Mouse (Mus musculus) ES-E14 (cell line): ENCODE data around the gene Sall1. TPM values are rescaled to one million over a fixed set of nuclear protein-coding genes. Genes with fewer than 3 reads are reported as not detected.

ENCODE experiments used
- DNase-seq: peaks from one replicate; pipeline ENCODE4 v3.0.0-alpha.2; 2013; ENCODE audit warnings: low read depth, low spot score
- H3K27ac ChIP-seq: 2 replicates; pipeline ENCODE4 v1.5.1; 2012; ENCODE audit warnings: low read depth, mild to moderate bottlenecking, low read length, moderate library complexity, mixed read lengths; ENCODE audit not compliant: poor library complexity, insufficient read depth, severe bottlenecking
- H3K36me3 ChIP-seq: 2 replicates; pipeline ENCODE4 v1.6.1; 2012; ENCODE audit warnings: mild to moderate bottlenecking, low read length, moderate library complexity, mixed read lengths; ENCODE audit not compliant: control insufficient read depth, poor library complexity, insufficient read depth, severe bottlenecking
- H3K4me1 ChIP-seq, 2 experiments: fragments of 150-350 bp in 1 of 2; sonication (generic) in 1 of 2; 2 replicates each; pipeline ENCODE4 v1.6.1; 2012; ENCODE audit warnings: low read length in 2 of 2, mild to moderate bottlenecking in 1 of 2, mixed read lengths in 1 of 2; ENCODE audit not compliant: control insufficient read depth in 2 of 2, insufficient read depth in 2 of 2, poor library complexity in 1 of 2
- H3K4me3 ChIP-seq, 2 experiments: fragments of 150-350 bp in 1 of 2; sonication (generic) in 1 of 2; 2 replicates each; pipeline ENCODE4 v1.5.1; 2012; ENCODE audit warnings: low read length in 2 of 2, low read depth in 1 of 2, mild to moderate bottlenecking in 1 of 2, mixed read lengths in 1 of 2; ENCODE audit not compliant: insufficient read depth in 1 of 2, poor library complexity in 1 of 2, severe bottlenecking in 1 of 2
- H3K9ac ChIP-seq: 2 replicates; pipeline ENCODE4 v1.6.1; 2012; ENCODE audit warnings: low read depth, mild to moderate bottlenecking, low read length, mixed read lengths; ENCODE audit not compliant: poor library complexity, insufficient read depth, severe bottlenecking
- H3K9me3 ChIP-seq: fragments of 150-350 bp; sonication (generic); 2 replicates; pipeline ENCODE4 v1.6.1; 2012; ENCODE audit warnings: low read depth, mild to moderate bottlenecking, low read length; ENCODE audit not compliant: control insufficient read depth, insufficient read depth
- CHD2 ChIP-seq: IDR thresholded peaks from 2 replicates; pipeline ENCODE4 v1.6.1; 2014; ENCODE audit warnings: mild to moderate bottlenecking, low read depth, low read length, inconsistent platforms
- HCFC1 ChIP-seq: IDR thresholded peaks from 2 replicates; pipeline ENCODE4 v1.6.1; 2012; ENCODE audit warnings: low read length, inconsistent platforms, borderline replicate concordance; ENCODE audit not compliant: insufficient read depth
- MAFK ChIP-seq: IDR thresholded peaks from 2 replicates; pipeline ENCODE4 v1.6.1; 2014; ENCODE audit warnings: mild to moderate bottlenecking, low read depth, low read length, inconsistent platforms; ENCODE audit not compliant: insufficient read depth
- ZC3H11A ChIP-seq: IDR thresholded peaks from 2 replicates; pipeline ENCODE4 v1.6.1; 2012; ENCODE audit warnings: low read depth, mild to moderate bottlenecking, inconsistent platforms, low read length, borderline replicate concordance
- ZNF384 ChIP-seq: IDR thresholded peaks from 2 replicates; pipeline ENCODE4 v1.6.1; 2012; ENCODE audit warnings: low read depth, low read length, inconsistent platforms
- in situ Hi-C, 2 experiments: fragments of 600-800 bp; cut with MboI; formaldehyde crosslinking; loops; one replicate each; pipeline ENCODE4 v1.15.1; 2025; ENCODE audit warnings: low sequenced_read_pairs in 2 of 2, inconsistent platforms in 1 of 2; ENCODE audit not compliant: unreplicated experiment in 2 of 2
- total RNA-seq: library from RNA; depleted of rRNA; stranded (reverse); fragments of 300-350 nt; gene quantifications from 2 replicates; pipeline ENCODE4 v1.2.3, GENCODE M21; 2012

The Sall1 gene
- total RNA-seq, 1 experiment = 22.5 TPM

GRCm38 (mm10) chr8:89025281-89026138, 18.5 kb downstream of the Sall1 start:
- in situ Hi-C loops = no loop called here
- peaks cover 12 to 25% of the 10 kb centered on the region in 2 experiments for H3K4me1 ChIP-seq
- peak overlapping the region; percentile 33 to 52 for H3K4me3 ChIP-seq
- no peak for TF ChIP-seq ZC3H11A
- H3K36me3 ChIP-seq = peaks cover 21% of the 10 kb centered on the region
- H3K9ac ChIP-seq = peak overlapping the region; percentile 69
- H3K9me3 ChIP-seq = no peaks in the 10 kb centered on the region
- no peak for DNase-seq
- peak overlapping the region; percentile 82 for H3K27ac ChIP-seq

GRCm38 (mm10) chr8:89024796-89025195, 19.2 kb downstream of the Sall1 start:
- no peak for DNase-seq
- Histone ChIP-seq H3K4me1 (peaks cover 12 to 25% of the 10 kb centered on the region in 2 experiments), H3K9me3 (no peaks in the 10 kb centered on the region), H3K27ac (peak overlapping the region; percentile 82; the same call in 1 of the 2 replicates), H3K4me3 (peak overlapping the region; percentile 33 to 52; a peak in 2 of 4 replicates), H3K9ac (no peak overlapping the region; the same call in 1 of the 2 replicates), H3K36me3 (peaks cover 14% of the 10 kb centered on the region)
- TF ChIP-seq CHD2 (no peak), ZC3H11A (no peak), HCFC1 (no peak), ZNF384 (no peak), MAFK (no peak)
- in situ Hi-C loops = no loop called here

DNA sequence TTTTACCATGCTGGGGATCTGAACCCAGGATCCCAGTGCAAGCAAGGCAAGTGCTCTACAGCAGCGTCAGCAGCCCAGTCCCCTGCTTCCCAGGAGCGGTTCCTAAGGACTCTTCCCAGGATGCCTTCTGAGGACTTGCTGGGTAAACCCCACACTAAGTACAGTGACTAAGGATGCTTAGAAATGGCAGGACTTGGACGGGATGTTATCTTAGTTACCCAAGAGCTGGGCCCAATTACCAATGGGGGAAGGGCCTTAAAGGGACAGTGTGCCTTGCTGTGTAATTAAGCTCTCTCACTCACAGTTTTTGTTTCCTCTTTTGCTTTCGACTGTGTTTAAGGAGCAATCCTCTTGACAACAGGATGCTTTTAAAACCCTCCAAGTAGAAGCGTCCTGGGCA, 22.8 kb downstream of the Sall1 start:
- Histone ChIP-seq H3K36me3 (no peaks in the 10 kb centered on the region), H3K27ac (no peak overlapping the region; the same call in 1 of the 2 replicates), H3K9ac (0 out of 2 replicates have a peak overlapping the region, but pooled peaks have one; percentile 30), H3K4me3 (peak overlapping the region in 1 of 2 experiments; percentile 17; a peak in 1 of 4 replicates), H3K4me1 (peaks cover 20 to 34% of the 10 kb centered on the region in 2 experiments), H3K9me3 (no peaks in the 10 kb centered on the region)
- DNase-seq = no peak
- no peak for TF ChIP-seq CHD2
- no peak for TF ChIP-seq ZC3H11A
- TF ChIP-seq MAFK = no peak
- TF ChIP-seq ZNF384 = no peak
- no peak for TF ChIP-seq HCFC1
- in situ Hi-C loops = no loop called here

DNA sequence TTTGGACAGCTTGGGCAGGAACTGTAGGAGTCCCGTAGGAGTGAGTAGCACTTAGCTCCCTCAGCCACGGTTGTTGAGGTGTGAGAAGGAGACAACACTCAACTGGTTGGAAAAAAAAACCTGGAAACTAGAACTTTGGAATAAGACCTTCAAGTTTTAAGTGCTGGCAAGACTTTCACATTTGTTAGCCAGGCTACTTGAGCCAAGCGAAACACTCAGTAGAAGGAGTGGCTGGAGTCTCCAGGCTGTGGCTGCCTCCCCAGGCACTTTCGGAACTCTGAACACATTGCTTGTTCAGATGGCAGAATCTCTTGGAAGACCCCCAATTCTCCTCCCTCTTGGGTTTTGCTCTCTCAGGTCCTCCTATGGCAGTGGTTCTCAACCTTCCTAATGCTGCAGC, 26.1 kb downstream of the Sall1 start:
- Histone ChIP-seq H3K9ac (no peak overlapping the region), H3K27ac (no peak overlapping the region; the same call in 1 of the 2 replicates), H3K36me3 (no peaks in the 10 kb centered on the region), H3K4me3 (no peak overlapping the region), H3K9me3 (no peaks in the 10 kb centered on the region), H3K4me1 (peaks cover 22 to 43% of the 10 kb centered on the region in 2 experiments)
- no peak for DNase-seq
- in situ Hi-C loops = no loop called here
- TF ChIP-seq HCFC1 (no peak), ZNF384 (no peak), ZC3H11A (no peak), CHD2 (no peak), MAFK (no peak)
